Mouse (Mus musculus) midbrain, postnatal 0 days (tissue): ENCODE measurements around the gene Pepd. TPM values are rescaled to one million over a fixed set of nuclear protein-coding genes. Genes with fewer than 3 reads are reported as not detected.
A peak's percentile ranks its signal among the peaks of the same experiment; 100 is the strongest.

Experiments used
- ATAC-seq: fragments of 200-750 bp; cut with Nextera tagmentation; 2 replicates; pipeline ENCODE4 v1.8.0; 2017; ENCODE audit warnings: moderate number of reproducible peaks, mild to moderate bottlenecking, moderate TSS enrichment, moderate library complexity; ENCODE audit not compliant: low FRiP score
- DNase-seq: peaks from one replicate; pipeline ENCODE4 v3.0.0-alpha.2; 2015; ENCODE audit warnings: low spot score
- H3K27ac ChIP-seq: fragments of 300-500 bp; sonication (generic); 2 replicates; pipeline ENCODE4 v1.5.1; 2014; ENCODE audit warnings: low read depth, mild to moderate bottlenecking, low read length, mixed read lengths
- H3K27me3 ChIP-seq: fragments of 300-500 bp; sonication (generic); 2 replicates; pipeline ENCODE4 v1.6.1; 2014; ENCODE audit warnings: low read length, control low read depth, mixed read lengths; ENCODE audit not compliant: insufficient read depth
- H3K36me3 ChIP-seq: fragments of 300-500 bp; sonication (generic); 2 replicates; pipeline ENCODE4 v1.6.1; 2014; ENCODE audit warnings: low read length, control low read depth, mixed read lengths; ENCODE audit not compliant: insufficient read depth
- H3K4me1 ChIP-seq: fragments of 300-500 bp; sonication (generic); 2 replicates; pipeline ENCODE4 v1.6.1; 2014; ENCODE audit warnings: mild to moderate bottlenecking, control low read depth, antibody characterized with exemption, low read length, mixed read lengths; ENCODE audit not compliant: insufficient read depth
- H3K4me2 ChIP-seq: fragments of 300-500 bp; sonication (generic); 2 replicates; pipeline ENCODE4 v1.6.1; 2014; ENCODE audit warnings: low read depth, mild to moderate bottlenecking, low read length, mixed read lengths; ENCODE audit not compliant: poor library complexity, severe bottlenecking
- H3K4me3 ChIP-seq: fragments of 300-500 bp; sonication (generic); 2 replicates; pipeline ENCODE4 v1.5.1; 2014; ENCODE audit warnings: low read depth, mild to moderate bottlenecking, low read length, moderate library complexity
- H3K9ac ChIP-seq: fragments of 300-500 bp; sonication (generic); replicated peaks from 2 replicates; pipeline ENCODE4 v1.6.1; 2014; ENCODE audit warnings: mild to moderate bottlenecking, low read length, moderate library complexity, mixed read lengths; ENCODE audit not compliant: poor library complexity, severe bottlenecking
- H3K9me3 ChIP-seq: fragments of 300-500 bp; sonication (generic); 2 replicates; pipeline ENCODE4 v1.6.1; 2016; ENCODE audit warnings: low read length, control low read depth
- CTCF ChIP-seq: IDR thresholded peaks from 2 replicates; pipeline ENCODE4 v1.5.1; 2016; ENCODE audit warnings: antibody characterized with exemption, mild to moderate bottlenecking
- WGBS: fragments of 180-500 bp; shearing (Covaris S2); extraction: QIAGEN DNeasy Blood & Tissue Kit; methylation state at CpG from one replicate; pipeline ENCODE4 v1.1.7; 2014; 5-methylcytosine and 5-hydroxymethylcytosine counted together
- polyA plus RNA-seq: library from polyadenylated mRNA; unstranded; fragments of >200 nt; fragmentation: Nextera tagmentation; extraction: Ambion mirVana; gene quantifications from 2 replicates; pipeline ENCODE4 v1.2.1, GENCODE M21; 2015
- total RNA-seq: library from RNA; depleted of rRNA; stranded (reverse); fragments of >200 nt; gene quantifications from 2 replicates; pipeline ENCODE4 v1.2.3, GENCODE M21; 2014

Gene Pepd
- total and polyA plus RNA-seq, 2 experiments from 2014 or later: 60.8 to 69.8 TPM

- Histone ChIP-seq H3K4me1 (peaks cover 8% of the 10 kb centered on the region; the same call in 1 of the 2 replicates), H3K36me3 (no peaks in the 10 kb centered on the region), H3K4me2 (no peak overlapping the region), H3K4me3 (no peak overlapping the region), H3K27me3 (no peaks in the 10 kb centered on the region), H3K9me3 (no peaks in the 10 kb centered on the region), H3K27ac (no peak overlapping the region), H3K9ac (no peak overlapping the region)
- no peak for ATAC-seq
- WGBS: 74% methylated on average over 1 of the region's 1 CpGs
- no peak for DNase-seq
- no peak for TF ChIP-seq CTCF
Measured at GRCm38 (mm10) chr7:35054286-35054685, 142.1 kb downstream of the Pepd start.

GRCm38 (mm10) chr7:35054977-35055618 is 142.9 kb downstream of the Pepd start:
- Histone ChIP-seq H3K4me1 (peaks cover 8% of the 10 kb centered on the region; the same call in 1 of the 2 replicates), H3K27me3 (no peaks in the 10 kb centered on the region), H3K4me2 (peak overlapping the region; percentile 77), H3K27ac (0 out of 2 replicates have a peak overlapping the region, but pooled peaks have one; percentile 87), H3K4me3 (peak overlapping the region; percentile 87), H3K36me3 (no peaks in the 10 kb centered on the region), H3K9me3 (no peaks in the 10 kb centered on the region), H3K9ac (peak overlapping the region; percentile 93)
- WGBS: 65% methylated on average over 2 of the region's 2 CpGs
- ATAC-seq (no peak), DNase-seq (no peak)
- no peak for TF ChIP-seq CTCF

GRCm38 (mm10) chr7:35055619-35056435 is 143.6 kb downstream of the Pepd start:
- Histone ChIP-seq H3K9ac (peak overlapping the region; percentile 93), H3K27ac (peak overlapping the region; percentile 87), H3K4me1 (peaks cover 8% of the 10 kb centered on the region; the same call in 1 of the 2 replicates), H3K4me3 (peak overlapping the region; percentile 87), H3K9me3 (no peaks in the 10 kb centered on the region), H3K4me2 (peak overlapping the region; percentile 77), H3K36me3 (no peaks in the 10 kb centered on the region), H3K27me3 (no peaks in the 10 kb centered on the region)
- WGBS: under 1% methylated on average over 68 of the region's 77 CpGs
- ATAC-seq: peak; percentile 82
- TF ChIP-seq CTCF: peak; percentile 51
- peak; percentile 65 for DNase-seq

- Histone ChIP-seq H3K4me2 (peak within 1 kb of the TSS; percentile 77), H3K9me3 (no peaks in the 10 kb centered on the region), H3K27me3 (no peaks in the 10 kb centered on the region), H3K4me1 (peaks cover 8% of the 10 kb centered on the region; the same call in 1 of the 2 replicates), H3K4me3 (peak within 1 kb of the TSS; percentile 87), H3K27ac (peak within 1 kb of the TSS; percentile 87), H3K9ac (peak within 1 kb of the TSS; percentile 93), H3K36me3 (no peaks in the 10 kb centered on the region)
- TF ChIP-seq CTCF: no peak
- peak; percentile 98 for ATAC-seq
- WGBS: 0% methylated on average over 44 of the region's 53 CpGs
- DNase-seq: peak; percentile 94
Measured at GRCm38 (mm10) chr7:35056436-35056864, 144.3 kb downstream of the Pepd start, which contains the start of gene Cebpg. Gene Cebpg (minus strand): TSS chr7:35056573.

DNA sequence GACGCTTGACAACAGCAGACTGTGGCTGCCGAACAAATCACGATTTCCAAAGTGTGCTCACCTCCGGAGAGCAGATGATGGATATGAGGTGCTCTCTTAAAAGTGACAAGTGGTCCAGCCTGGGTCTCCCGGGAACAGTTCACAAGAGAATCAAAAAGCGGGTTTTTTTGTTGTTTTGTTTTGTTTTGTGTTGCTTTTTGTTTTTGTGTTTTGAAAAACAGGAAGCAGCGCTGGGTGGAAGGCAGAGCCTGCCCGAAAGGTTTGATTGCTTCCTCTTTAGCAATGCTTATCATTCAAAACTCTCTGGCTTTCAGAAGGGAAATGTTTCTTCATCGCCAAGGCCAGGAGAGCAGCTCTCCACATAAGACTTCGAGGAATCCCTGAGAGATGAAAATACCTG is 144.8 kb downstream of the Pepd start:
- Histone ChIP-seq H3K9me3 (no peaks in the 10 kb centered on the region), H3K36me3 (no peaks in the 10 kb centered on the region), H3K4me1 (peaks cover 8% of the 10 kb centered on the region; the same call in 1 of the 2 replicates), H3K27ac (0 out of 2 replicates have a peak overlapping the region, but pooled peaks have one; percentile 2), H3K9ac (0 out of 2 replicates have a peak overlapping the region, but pooled peaks have one; percentile 93), H3K27me3 (no peaks in the 10 kb centered on the region), H3K4me3 (peak overlapping the region; percentile 87), H3K4me2 (peak overlapping the region; percentile 77)
- no peak for DNase-seq
- 0 out of 2 replicates have a peak, but pooled peaks have one; percentile 11 for ATAC-seq
- WGBS: 23% methylated on average over 10 of the region's 10 CpGs
- TF ChIP-seq CTCF: no peak
